Mouse (Mus musculus) lung, embryonic 15.5 days (tissue): ENCODE data around the gene Gm4301. TPM values are rescaled to one million over a fixed set of nuclear protein-coding genes. Genes with fewer than 3 reads are reported as not detected.
"Not testable (repeated sequence)": the region's sequence is repeated elsewhere in the genome, so short reads cannot be mapped to it uniquely, and the experiment has no call there.

Source experiments
- ATAC-seq: fragments of 200-750 bp; cut with Nextera tagmentation; 2 replicates; pipeline ENCODE4 v1.8.0; 2017; ENCODE audit warnings: moderate number of reproducible peaks, borderline replicate concordance; ENCODE audit not compliant: low FRiP score, low TSS enrichment; ENCODE audit errors: extremely low read depth
- H3K27ac ChIP-seq: fragments of 300-500 bp; sonication (generic); 2 replicates; pipeline ENCODE4 v1.5.1; 2015; ENCODE audit warnings: moderate library complexity, mild to moderate bottlenecking, inconsistent platforms
- H3K27me3 ChIP-seq: fragments of 300-500 bp; sonication (generic); 2 replicates; pipeline ENCODE4 v1.6.1; 2015; ENCODE audit warnings: inconsistent platforms
- H3K36me3 ChIP-seq: fragments of 300-500 bp; sonication (generic); 2 replicates; pipeline ENCODE4 v1.6.1; 2015; ENCODE audit warnings: inconsistent platforms
- H3K4me1 ChIP-seq: fragments of 300-500 bp; sonication (generic); 2 replicates; pipeline ENCODE4 v1.6.1; 2015; ENCODE audit warnings: inconsistent platforms
- H3K4me2 ChIP-seq: fragments of 300-500 bp; sonication (generic); 2 replicates; pipeline ENCODE4 v1.6.1; 2015; ENCODE audit warnings: inconsistent platforms, mild to moderate bottlenecking, moderate library complexity
- H3K4me3 ChIP-seq: fragments of 300-500 bp; sonication (generic); 2 replicates; pipeline ENCODE4 v1.5.1; 2015; ENCODE audit warnings: mild to moderate bottlenecking, inconsistent platforms
- H3K9ac ChIP-seq: fragments of 300-500 bp; sonication (generic); 2 replicates; pipeline ENCODE4 v1.6.1; 2015; ENCODE audit warnings: inconsistent platforms
- H3K9me3 ChIP-seq: fragments of 300-500 bp; sonication (generic); 2 replicates; pipeline ENCODE4 v1.6.1; 2016; ENCODE audit warnings: inconsistent platforms
- WGBS: fragments of 180-500 bp; shearing (Covaris S2); methylation state at CpG from one replicate; pipeline ENCODE4 v1.1.7; 2015; 5-methylcytosine and 5-hydroxymethylcytosine counted together
- polyA plus RNA-seq: library from polyadenylated mRNA; unstranded; fragments of >200 nt; fragmentation: Nextera tagmentation; extraction: Ambion mirVana; gene quantifications from 2 replicates; pipeline ENCODE4 v1.2.1, GENCODE M21; 2015

The Gm4301 gene
- not detected in 2 replicates for polyA plus RNA-seq

GRCm38 (mm10) chr10:100335376-100335775 lies at the start of gene Gm4301:
TSS of gene Gm4301 (plus strand) at chr10:100335676.
- H3K4me1 ChIP-seq, ATAC-seq, H3K36me3 ChIP-seq, H3K4me2 ChIP-seq, H3K27ac ChIP-seq, H3K9ac ChIP-seq, H3K9me3 ChIP-seq, H3K27me3 ChIP-seq, H3K4me3 ChIP-seq: not testable (repeated sequence)
- no CpG with 5 or more reads among the region's 2 CpGs for WGBS

GRCm38 (mm10) chr10:100296105-100296504 lies 39.4 kb upstream of the Gm4301 start:
- Histone ChIP-seq H3K4me2 (no peak overlapping the region), H3K36me3 (no peaks in the 10 kb centered on the region), H3K9me3 (no peaks in the 10 kb centered on the region), H3K9ac (no peak overlapping the region), H3K27ac (no peak overlapping the region), H3K4me1 (no peaks in the 10 kb centered on the region), H3K27me3 (no peaks in the 10 kb centered on the region), H3K4me3 (no peak overlapping the region)
- ATAC-seq = no peak
- WGBS = 81% methylated on average over 2 of the region's 2 CpGs

- not testable (repeated sequence) for H3K9ac ChIP-seq, H3K4me3 ChIP-seq, H3K27me3 ChIP-seq, H3K4me1 ChIP-seq, H3K4me2 ChIP-seq, ATAC-seq, H3K9me3 ChIP-seq, H3K36me3 ChIP-seq, H3K27ac ChIP-seq
Measured at GRCm38 (mm10) chr10:100300106-100300505, 35.4 kb upstream of the Gm4301 start.

- WGBS = no CpG with 5 or more reads among the region's 3 CpGs
- not testable (repeated sequence) for H3K4me2 ChIP-seq, H3K4me1 ChIP-seq, H3K9me3 ChIP-seq, H3K9ac ChIP-seq, H3K4me3 ChIP-seq, ATAC-seq, H3K27me3 ChIP-seq, H3K36me3 ChIP-seq, H3K27ac ChIP-seq
Measured at GRCm38 (mm10) chr10:100340536-100340935, 5.1 kb downstream of the Gm4301 start, which contains the start of gene Gm4302. TSS of gene Gm4302 (plus strand) at chr10:100340836.

GRCm38 (mm10) chr10:100345672-100346071 lies 10.2 kb downstream of the Gm4301 start, which contains the start of gene Gm4303:
TSS of gene Gm4303 (plus strand) at chr10:100345972.
- H3K27me3 ChIP-seq, H3K4me1 ChIP-seq, H3K36me3 ChIP-seq, ATAC-seq, H3K9me3 ChIP-seq, H3K4me3 ChIP-seq, H3K27ac ChIP-seq, H3K9ac ChIP-seq, H3K4me2 ChIP-seq: not testable (repeated sequence)
- WGBS = no CpG with 5 or more reads among the region's 3 CpGs

GRCm38 (mm10) chr10:100350793-100351192 lies 15.3 kb downstream of the Gm4301 start, which contains the start of gene Gm4305:
TSS of gene Gm4305 (plus strand) at chr10:100351093.
- H3K27ac ChIP-seq, H3K4me1 ChIP-seq, H3K4me3 ChIP-seq, ATAC-seq, H3K27me3 ChIP-seq, H3K9me3 ChIP-seq, H3K4me2 ChIP-seq, H3K9ac ChIP-seq, H3K36me3 ChIP-seq: not testable (repeated sequence)
- WGBS = no CpG with 5 or more reads among the region's 3 CpGs

GRCm38 (mm10) chr10:100356841-100357240 lies 21.4 kb downstream of the Gm4301 start:
- not testable (repeated sequence) for H3K27me3 ChIP-seq, H3K4me1 ChIP-seq, H3K4me3 ChIP-seq, H3K9me3 ChIP-seq, H3K4me2 ChIP-seq, H3K9ac ChIP-seq, H3K27ac ChIP-seq, H3K36me3 ChIP-seq, ATAC-seq
- WGBS = 50% methylated on average over 2 of the region's 2 CpGs

GRCm38 (mm10) chr10:100361038-100361437 lies 25.6 kb downstream of the Gm4301 start, which contains the start of gene Gm4307:
TSS of gene Gm4307 (plus strand) at chr10:100361338.
- H3K27me3 ChIP-seq, H3K9me3 ChIP-seq, H3K4me1 ChIP-seq, H3K36me3 ChIP-seq, H3K27ac ChIP-seq, H3K4me2 ChIP-seq, H3K4me3 ChIP-seq, H3K9ac ChIP-seq, ATAC-seq: not testable (repeated sequence)
- no CpG with 5 or more reads among the region's 3 CpGs for WGBS

- no CpG with 5 or more reads among the region's 2 CpGs for WGBS
Measured at GRCm38 (mm10) chr10:100382460-100382859, 47.0 kb downstream of the Gm4301 start, which contains the start of gene Gm4312. TSS of gene Gm4312 (minus strand) at chr10:100382560.

More at GRCm38 (mm10) chr10:100382460-100382859, 47.0 kb downstream of the Gm4301 start, which contains the start of gene Gm4312:
- not testable (repeated sequence) for H3K27ac ChIP-seq, H3K27me3 ChIP-seq, H3K4me1 ChIP-seq, H3K4me2 ChIP-seq, H3K9ac ChIP-seq, ATAC-seq, H3K4me3 ChIP-seq, H3K9me3 ChIP-seq, H3K36me3 ChIP-seq

Other genes starting within 250 kb of the Gm4301 start
- not detected in 2 replicates for gene Gm4302, start 5.2 kb downstream of the Gm4301 start, polyA plus RNA-seq
- gene Gm4303, start 10.3 kb downstream of the Gm4301 start, polyA plus RNA-seq = not detected in 2 replicates
- gene Gm4305, start 15.4 kb downstream of the Gm4301 start, polyA plus RNA-seq = not detected in 2 replicates
- not detected in 2 replicates for gene Gm4307, start 25.7 kb downstream of the Gm4301 start, polyA plus RNA-seq
- gene Gm4312, start 46.9 kb downstream of the Gm4301 start, polyA plus RNA-seq = not detected in 2 replicates
- 24.7 and 26.6 TPM in 2 replicates for gene Tmtc3, start 151.7 kb downstream of the Gm4301 start, polyA plus RNA-seq
- gene Cep290, start 151.9 kb downstream of the Gm4301 start, polyA plus RNA-seq = 5.5 and 5.8 TPM in 2 replicates